Mouse (Mus musculus): Measurements from ENCODE around the gene Trim28.

GRCm38 (mm10) chr7:13043120-13043444 lies 44.2 kb downstream of the Trim28 start:
- TF ChIP-seq EP300 (IDR thresholded peaks at IDR 0.05) = no peak
- TF ChIP-seq CTCF (IDR thresholded peaks at IDR 0.05) = no peak

Measured in lung, postnatal 0 days (tissue).